Mouse (Mus musculus): ENCODE data around the gene Kxd1. TPM values are rescaled to one million over a fixed set of nuclear protein-coding genes. Genes with fewer than 3 reads are reported as not detected.

The Kxd1 gene
- polyA plus RNA-seq, 1 experiment from 2014 or later: 47.1 TPM

- WGBS: under 1% methylated on average over 32 of the region's 32 CpGs
- no peaks in the 10 kb centered on the region for H3K9me3 ChIP-seq (ENCODE audit: control insufficient read depth, low read length)
- H3K27ac ChIP-seq (replicated peaks): peak overlapping the region; percentile 97
- peak overlapping the region; percentile 89 for H3K9ac ChIP-seq (ENCODE audit: low read length)
- no peaks in the 10 kb centered on the region for H3K27me3 ChIP-seq (ENCODE audit: control insufficient read depth, insufficient read depth, low read length)
- TF ChIP-seq CTCF (IDR thresholded peaks at IDR 0.05; ENCODE audit: low read depth): no peak; the same call in none of the 2 replicates
- TF ChIP-seq EP300 (optimal IDR thresholded peaks at IDR 0.05): no peak
- DNase-seq (ENCODE audit: low spot score) (peak; percentile 100), ATAC-seq (ENCODE audit: low FRiP score, low TSS enrichment) (peak; percentile 75)
- peak overlapping the region; percentile 87 for H3K4me3 ChIP-seq (ENCODE audit: low read depth, low read length)
- peaks cover 9% of the 10 kb centered on the region for H3K36me3 ChIP-seq (ENCODE audit: control insufficient read depth, insufficient read depth, low read length)
- no peaks in the 10 kb centered on the region; the same call in 1 of the 2 replicates for H3K4me1 ChIP-seq (replicated peaks; ENCODE audit: control insufficient read depth, insufficient read depth)
- peak overlapping the region; percentile 95 for H3K4me2 ChIP-seq (replicated peaks; ENCODE audit: low read depth)
Measured at GRCm38 (mm10) chr8:70538633-70539076, 10.9 kb upstream of the Kxd1 start.

DNA sequence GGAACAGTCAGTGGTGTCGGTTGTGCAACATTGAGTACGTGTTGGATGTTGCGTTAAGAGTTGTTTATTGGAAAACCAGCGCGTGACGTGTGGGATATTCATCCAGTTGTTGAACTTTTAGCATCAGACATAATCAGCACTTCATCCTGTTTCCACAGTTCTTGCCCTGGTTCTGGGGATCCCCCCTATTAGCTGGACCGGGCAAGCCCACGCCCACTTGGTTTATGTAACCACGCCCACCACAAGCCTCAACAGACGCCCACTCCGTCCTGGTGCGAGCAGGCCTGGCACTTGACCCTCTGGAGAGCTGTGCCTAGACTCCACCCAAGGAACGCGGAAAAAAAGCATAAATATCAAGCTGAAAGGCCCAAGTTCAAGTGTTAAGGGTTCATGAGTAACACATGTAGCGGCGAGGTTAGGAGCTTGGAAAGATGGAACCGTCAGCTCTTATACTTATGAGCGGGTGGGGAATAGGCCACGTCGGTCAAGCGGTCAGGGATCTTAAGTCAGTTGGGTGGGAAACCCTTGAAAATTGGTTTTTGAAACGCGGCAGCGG lies 10.3 kb upstream of the Kxd1 start:
- WGBS: 8% methylated on average over 24 of the region's 24 CpGs
- ATAC-seq (ENCODE audit: low FRiP score, low TSS enrichment) (peak; percentile 41), DNase-seq (ENCODE audit: low spot score) (peak; percentile 74)
- no peaks in the 10 kb centered on the region for H3K9me3 ChIP-seq (ENCODE audit: control insufficient read depth, low read length)
- no peak for TF ChIP-seq EP300 (optimal IDR thresholded peaks at IDR 0.05)
- peaks cover 11% of the 10 kb centered on the region for H3K36me3 ChIP-seq (ENCODE audit: control insufficient read depth, insufficient read depth, low read length)
- H3K27me3 ChIP-seq (ENCODE audit: control insufficient read depth, insufficient read depth, low read length): no peaks in the 10 kb centered on the region
- H3K4me2 ChIP-seq (replicated peaks; ENCODE audit: low read depth): peak overlapping the region; percentile 95
- peak overlapping the region; percentile 97 for H3K27ac ChIP-seq (replicated peaks)
- H3K4me1 ChIP-seq (replicated peaks; ENCODE audit: control insufficient read depth, insufficient read depth): no peaks in the 10 kb centered on the region; the same call in 1 of the 2 replicates
- H3K9ac ChIP-seq (ENCODE audit: low read length): peak overlapping the region; percentile 65
- peak overlapping the region; percentile 87 for H3K4me3 ChIP-seq (ENCODE audit: low read depth, low read length)

GRCm38 (mm10) chr8:70535701-70536100 lies 7.9 kb upstream of the Kxd1 start:
- peaks cover 27% of the 10 kb centered on the region for H3K36me3 ChIP-seq (ENCODE audit: control insufficient read depth, insufficient read depth, low read length)
- WGBS: 89% methylated on average over 2 of the region's 2 CpGs

GRCm38 (mm10) chr8:70535221-70535620 lies 7.5 kb upstream of the Kxd1 start:
- ATAC-seq (ENCODE audit: low FRiP score, low TSS enrichment) (no peak), DNase-seq (ENCODE audit: low spot score) (no peak)
- no peaks in the 10 kb centered on the region for H3K4me1 ChIP-seq (replicated peaks; ENCODE audit: control insufficient read depth, insufficient read depth)
- peaks cover 27% of the 10 kb centered on the region for H3K36me3 ChIP-seq (ENCODE audit: control insufficient read depth, insufficient read depth, low read length)
- no peak overlapping the region for H3K27ac ChIP-seq (replicated peaks)
- no peaks in the 10 kb centered on the region for H3K9me3 ChIP-seq (ENCODE audit: control insufficient read depth, low read length)
- no peak overlapping the region for H3K4me2 ChIP-seq (replicated peaks; ENCODE audit: low read depth)
- H3K27me3 ChIP-seq (ENCODE audit: control insufficient read depth, insufficient read depth, low read length): no peaks in the 10 kb centered on the region
- H3K4me3 ChIP-seq (ENCODE audit: low read depth, low read length): no peak overlapping the region
- TF ChIP-seq EP300 (optimal IDR thresholded peaks at IDR 0.05) (no peak), CTCF (IDR thresholded peaks at IDR 0.05; ENCODE audit: low read depth) (no peak)
- no peak overlapping the region for H3K9ac ChIP-seq (ENCODE audit: low read length)
- 88% methylated on average over 3 of the region's 3 CpGs for WGBS

More at GRCm38 (mm10) chr8:70535701-70536100, 7.9 kb upstream of the Kxd1 start:
- ATAC-seq (ENCODE audit: low FRiP score, low TSS enrichment) (no peak), DNase-seq (ENCODE audit: low spot score) (no peak)
- no peaks in the 10 kb centered on the region for H3K9me3 ChIP-seq (ENCODE audit: control insufficient read depth, low read length)
- H3K4me1 ChIP-seq (replicated peaks; ENCODE audit: control insufficient read depth, insufficient read depth): no peaks in the 10 kb centered on the region; the same call in 1 of the 2 replicates
- H3K4me3 ChIP-seq (ENCODE audit: low read depth, low read length): no peak overlapping the region
- TF ChIP-seq CTCF (IDR thresholded peaks at IDR 0.05; ENCODE audit: low read depth) (no peak), EP300 (optimal IDR thresholded peaks at IDR 0.05) (no peak)
- H3K9ac ChIP-seq (ENCODE audit: low read length): no peak overlapping the region
- H3K4me2 ChIP-seq (replicated peaks; ENCODE audit: low read depth): no peak overlapping the region
- no peaks in the 10 kb centered on the region for H3K27me3 ChIP-seq (ENCODE audit: control insufficient read depth, insufficient read depth, low read length)
- no peak overlapping the region for H3K27ac ChIP-seq (replicated peaks)

- Histone ChIP-seq H3K4me2 (replicated peaks; ENCODE audit: low read depth) (no peak overlapping the region), H3K9ac (ENCODE audit: low read length) (no peak overlapping the region), H3K4me3 (ENCODE audit: low read depth, low read length) (no peak overlapping the region), H3K27me3 (ENCODE audit: control insufficient read depth, insufficient read depth, low read length) (no peaks in the 10 kb centered on the region), H3K36me3 (ENCODE audit: control insufficient read depth, insufficient read depth, low read length) (peaks cover 27% of the 10 kb centered on the region), H3K4me1 (replicated peaks; ENCODE audit: control insufficient read depth, insufficient read depth) (no peaks in the 10 kb centered on the region), H3K27ac (replicated peaks) (no peak overlapping the region), H3K9me3 (ENCODE audit: control insufficient read depth, low read length) (no peaks in the 10 kb centered on the region)
- TF ChIP-seq EP300 (optimal IDR thresholded peaks at IDR 0.05) (no peak), CTCF (IDR thresholded peaks at IDR 0.05; ENCODE audit: low read depth) (no peak)
- 89% methylated on average over 12 of the region's 12 CpGs for WGBS
- no peak for DNase-seq (ENCODE audit: low spot score)
- no peak for ATAC-seq (ENCODE audit: low FRiP score, low TSS enrichment)
Measured at GRCm38 (mm10) chr8:70534281-70534680, 6.5 kb upstream of the Kxd1 start.

DNA sequence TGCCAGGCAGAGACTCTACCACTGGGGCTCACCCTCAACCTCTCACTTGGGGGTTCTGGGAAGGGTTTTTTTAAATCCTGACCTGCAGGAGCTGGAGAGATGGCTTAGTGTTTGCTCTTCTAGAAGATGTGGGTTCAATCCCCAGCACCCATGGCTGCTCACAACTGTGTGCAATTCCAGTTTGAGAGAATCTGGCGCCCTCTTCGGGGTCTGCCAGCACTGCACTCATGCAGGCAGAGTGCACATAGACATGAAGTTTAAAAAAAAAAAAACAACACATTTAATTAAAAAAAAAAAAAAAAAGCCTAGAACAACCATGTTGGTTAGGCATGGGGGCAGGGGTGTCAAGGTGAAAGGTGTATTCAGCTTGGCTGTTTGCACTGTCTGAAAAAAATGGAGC lies 2.6 kb upstream of the Kxd1 start:
- TF ChIP-seq CTCF (IDR thresholded peaks at IDR 0.05; ENCODE audit: low read depth): peak; percentile 27; the same call in 1 of the 2 replicates
- TF ChIP-seq EP300 (optimal IDR thresholded peaks at IDR 0.05): no peak
- peaks cover 23% of the 10 kb centered on the region for H3K36me3 ChIP-seq (ENCODE audit: control insufficient read depth, insufficient read depth, low read length)
- H3K4me2 ChIP-seq (replicated peaks; ENCODE audit: low read depth): no peak overlapping the region
- no peaks in the 10 kb centered on the region for H3K27me3 ChIP-seq (ENCODE audit: control insufficient read depth, insufficient read depth, low read length)
- no peaks in the 10 kb centered on the region for H3K9me3 ChIP-seq (ENCODE audit: control insufficient read depth, low read length)
- H3K4me1 ChIP-seq (replicated peaks; ENCODE audit: control insufficient read depth, insufficient read depth): peaks cover 5% of the 10 kb centered on the region
- H3K9ac ChIP-seq (ENCODE audit: low read length): no peak overlapping the region
- DNase-seq (ENCODE audit: low spot score) (no peak), ATAC-seq (ENCODE audit: low FRiP score, low TSS enrichment) (no peak)
- WGBS: 94% methylated on average over 2 of the region's 2 CpGs
- H3K4me3 ChIP-seq (ENCODE audit: low read depth, low read length): no peak overlapping the region
- no peak overlapping the region for H3K27ac ChIP-seq (replicated peaks)
